Mouse (Mus musculus): ENCODE results near the gene Notch4. TPM values are rescaled to one million over a fixed set of nuclear protein-coding genes. Genes with fewer than 3 reads are reported as not detected.

The Notch4 gene
- polyA plus RNA-seq, 1 experiment from 2014 or later: 10.2 TPM

- no peak for ATAC-seq (ENCODE audit: low FRiP score, low read depth)
- peaks cover 71% of the 10 kb centered on the region for H3K4me1 ChIP-seq
- no peak overlapping the region for H3K9ac ChIP-seq
- H3K9me3 ChIP-seq: no peaks in the 10 kb centered on the region
- no peak overlapping the region for H3K27ac ChIP-seq
- H3K4me2 ChIP-seq (replicated peaks): peak overlapping the region; percentile 35
- no peaks in the 10 kb centered on the region for H3K27me3 ChIP-seq (replicated peaks)
- no peaks in the 10 kb centered on the region for H3K36me3 ChIP-seq
- WGBS: 54% methylated on average over 7 of the region's 7 CpGs
- no peak overlapping the region for H3K4me3 ChIP-seq
Observed at GRCm38 (mm10) chr17:34589206-34589605, 25.1 kb downstream of the Notch4 start.

- 41% methylated on average over 7 of the region's 7 CpGs for WGBS
- no peak within 1 kb of the TSS; the same call in 1 of the 2 replicates for H3K9ac ChIP-seq
- no peak within 1 kb of the TSS for H3K27ac ChIP-seq
- no peaks in the 10 kb centered on the region for H3K9me3 ChIP-seq
- no peaks in the 10 kb centered on the region for H3K27me3 ChIP-seq (replicated peaks)
- H3K4me2 ChIP-seq (replicated peaks): peak within 1 kb of the TSS; percentile 93
- no peak for ATAC-seq (ENCODE audit: low FRiP score, low read depth)
- H3K4me3 ChIP-seq: no peak within 1 kb of the TSS
- peaks cover 4% of the 10 kb centered on the region; the same call in 1 of the 2 replicates for H3K36me3 ChIP-seq
- H3K4me1 ChIP-seq: peaks cover 76% of the 10 kb centered on the region
Observed at GRCm38 (mm10) chr17:34589681-34590101, 25.6 kb downstream of the Notch4 start, which contains the start of gene Gpsm3. Gpsm3 (plus strand) TSS chr17:34589806.

- ATAC-seq (ENCODE audit: low FRiP score, low read depth): no peak
- WGBS: 73% methylated on average over 15 of the region's 15 CpGs
- peaks cover 79% of the 10 kb centered on the region for H3K4me1 ChIP-seq
Observed at GRCm38 (mm10) chr17:34590154-34590987, 26.3 kb downstream of the Notch4 start.

GRCm38 (mm10) chr17:34591029-34591993 lies 27.2 kb downstream of the Notch4 start, which contains the start of gene Pbx2:
Pbx2 (plus strand) TSS chr17:34591266.
- H3K9ac ChIP-seq: peak within 1 kb of the TSS; percentile 98

More at GRCm38 (mm10) chr17:34590154-34590987, 26.3 kb downstream of the Notch4 start:
- H3K4me2 ChIP-seq (replicated peaks): peak overlapping the region; percentile 93
- H3K9ac ChIP-seq: no peak overlapping the region; the same call in 1 of the 2 replicates
- no peak overlapping the region for H3K4me3 ChIP-seq
- H3K9me3 ChIP-seq: no peaks in the 10 kb centered on the region
- peaks cover 11% of the 10 kb centered on the region for H3K36me3 ChIP-seq
- H3K27me3 ChIP-seq (replicated peaks): no peaks in the 10 kb centered on the region
- no peak overlapping the region for H3K27ac ChIP-seq

GRCm38 (mm10) chr17:34591994-34592375 lies 27.9 kb downstream of the Notch4 start:
- H3K4me1 ChIP-seq: peaks cover 66% of the 10 kb centered on the region
- peak; percentile 35 for ATAC-seq (ENCODE audit: low FRiP score, low read depth)
- 2% methylated on average over 29 of the region's 35 CpGs for WGBS

More at GRCm38 (mm10) chr17:34591029-34591993, 27.2 kb downstream of the Notch4 start, which contains the start of gene Pbx2:
- H3K36me3 ChIP-seq: peaks cover 19% of the 10 kb centered on the region
- no peaks in the 10 kb centered on the region for H3K27me3 ChIP-seq (replicated peaks)
- no peaks in the 10 kb centered on the region for H3K9me3 ChIP-seq
- ATAC-seq (ENCODE audit: low FRiP score, low read depth): peak; percentile 4; the same call in 1 of the 2 replicates
- H3K4me3 ChIP-seq: peak within 1 kb of the TSS; percentile 84
- H3K27ac ChIP-seq: peak within 1 kb of the TSS; percentile 96
- WGBS: 2% methylated on average over 21 of the region's 21 CpGs
- peak within 1 kb of the TSS; percentile 93 for H3K4me2 ChIP-seq (replicated peaks)
- H3K4me1 ChIP-seq: peaks cover 70% of the 10 kb centered on the region

GRCm38 (mm10) chr17:34592581-34593549 lies 28.8 kb downstream of the Notch4 start:
- peak overlapping the region; percentile 84 for H3K4me3 ChIP-seq
- H3K36me3 ChIP-seq: peaks cover 19% of the 10 kb centered on the region
- peak overlapping the region; percentile 93 for H3K4me2 ChIP-seq (replicated peaks)
- H3K4me1 ChIP-seq: peaks cover 66% of the 10 kb centered on the region
- H3K27me3 ChIP-seq (replicated peaks): no peaks in the 10 kb centered on the region
- no peaks in the 10 kb centered on the region for H3K9me3 ChIP-seq
- peak; percentile 31 for ATAC-seq (ENCODE audit: low FRiP score, low read depth)
- H3K27ac ChIP-seq: peak overlapping the region; percentile 96
- H3K9ac ChIP-seq: peak overlapping the region; percentile 98
- 1% methylated on average over 32 of the region's 32 CpGs for WGBS

More at GRCm38 (mm10) chr17:34591994-34592375, 27.9 kb downstream of the Notch4 start:
- Histone ChIP-seq H3K9ac (peak overlapping the region; percentile 98), H3K4me2 (replicated peaks) (peak overlapping the region; percentile 93), H3K36me3 (peaks cover 19% of the 10 kb centered on the region), H3K27me3 (replicated peaks) (no peaks in the 10 kb centered on the region), H3K4me3 (peak overlapping the region; percentile 84), H3K27ac (peak overlapping the region; percentile 96), H3K9me3 (no peaks in the 10 kb centered on the region)

GRCm38 (mm10) chr17:34593752-34594525 lies 29.9 kb downstream of the Notch4 start:
- Histone ChIP-seq H3K36me3 (peaks cover 19% of the 10 kb centered on the region), H3K9ac (peak overlapping the region; percentile 98), H3K4me1 (peaks cover 58% of the 10 kb centered on the region), H3K4me3 (peak overlapping the region; percentile 84), H3K27me3 (replicated peaks) (no peaks in the 10 kb centered on the region), H3K9me3 (no peaks in the 10 kb centered on the region), H3K27ac (0 out of 2 replicates have a peak overlapping the region, but pooled peaks have one; percentile 10), H3K4me2 (replicated peaks) (peak overlapping the region; percentile 93)
- no peak for ATAC-seq (ENCODE audit: low FRiP score, low read depth)
- WGBS: 50% methylated on average over 34 of the region's 34 CpGs

GRCm38 (mm10) chr17:34596098-34596497 lies 32.0 kb downstream of the Notch4 start:
- peaks cover 38% of the 10 kb centered on the region for H3K4me1 ChIP-seq
- WGBS: 76% methylated on average over 8 of the region's 8 CpGs

GRCm38 (mm10) chr17:34597566-34598095 lies 33.6 kb downstream of the Notch4 start, which contains the start of gene Ager:
Ager (plus strand) TSS chr17:34597862.
- no peak for ATAC-seq (ENCODE audit: low FRiP score, low read depth)
- WGBS: 23% methylated on average over 6 of the region's 6 CpGs
- Histone ChIP-seq H3K27me3 (replicated peaks) (no peaks in the 10 kb centered on the region), H3K4me1 (peaks cover 39% of the 10 kb centered on the region), H3K9me3 (no peaks in the 10 kb centered on the region), H3K36me3 (peaks cover 44% of the 10 kb centered on the region), H3K9ac (no peak within 1 kb of the TSS), H3K4me3 (no peak within 1 kb of the TSS), H3K4me2 (replicated peaks) (0 out of 2 replicates have a peak within 1 kb of the TSS, but pooled peaks have one; percentile 1), H3K27ac (no peak within 1 kb of the TSS)

More at GRCm38 (mm10) chr17:34596098-34596497, 32.0 kb downstream of the Notch4 start:
- H3K4me2 ChIP-seq (replicated peaks): no peak overlapping the region
- ATAC-seq (ENCODE audit: low FRiP score, low read depth): no peak
- no peak overlapping the region for H3K4me3 ChIP-seq
- no peak overlapping the region for H3K27ac ChIP-seq
- no peaks in the 10 kb centered on the region for H3K27me3 ChIP-seq (replicated peaks)
- H3K9me3 ChIP-seq: no peaks in the 10 kb centered on the region
- no peak overlapping the region for H3K9ac ChIP-seq
- peaks cover 35% of the 10 kb centered on the region for H3K36me3 ChIP-seq

GRCm38 (mm10) chr17:34599891-34600290 lies 35.8 kb downstream of the Notch4 start:
- Histone ChIP-seq H3K4me1 (peaks cover 25% of the 10 kb centered on the region), H3K9ac (no peak overlapping the region), H3K4me2 (replicated peaks) (no peak overlapping the region), H3K27me3 (replicated peaks) (no peaks in the 10 kb centered on the region), H3K36me3 (peaks cover 38% of the 10 kb centered on the region), H3K9me3 (no peaks in the 10 kb centered on the region), H3K4me3 (no peak overlapping the region), H3K27ac (no peak overlapping the region)
- no peak for ATAC-seq (ENCODE audit: low FRiP score, low read depth)
- 78% methylated on average over 9 of the region's 9 CpGs for WGBS
